Mouse (Mus musculus): ENCODE results near the gene Padi4. TPM values are rescaled to one million over a fixed set of nuclear protein-coding genes. Genes with fewer than 3 reads are reported as not detected.

Gene Padi4
- polyA plus RNA-seq, 1 experiment from 2014 or later, result 12.4 TPM

DNA sequence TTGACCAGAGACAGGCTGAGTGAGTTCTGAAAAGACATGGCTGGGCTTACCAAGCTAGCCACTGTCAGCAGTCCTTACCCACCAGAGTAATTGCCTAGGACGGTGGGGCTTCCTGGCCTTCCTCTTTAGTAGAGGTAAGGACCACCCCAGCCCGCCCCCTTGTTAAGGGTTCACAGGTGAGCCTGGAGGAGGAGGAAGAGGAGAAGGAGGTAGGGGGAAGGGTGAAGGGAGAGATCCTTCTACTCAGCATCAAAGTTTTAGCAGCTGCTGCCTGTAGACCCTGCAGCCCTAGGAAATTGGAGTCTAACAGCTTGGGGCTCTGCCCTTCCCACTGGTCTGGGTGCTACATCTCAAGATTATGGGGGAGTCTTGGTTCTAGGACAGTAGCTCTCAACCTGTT, 31.5 kb downstream of the Padi4 start, which contains the start of gene Padi6:
Gene Padi6, minus strand, starts transcription at position 101 of the 400 bp plus-strand sequence.
- DNase-seq (ENCODE audit: low spot score), result no peak

DNA sequence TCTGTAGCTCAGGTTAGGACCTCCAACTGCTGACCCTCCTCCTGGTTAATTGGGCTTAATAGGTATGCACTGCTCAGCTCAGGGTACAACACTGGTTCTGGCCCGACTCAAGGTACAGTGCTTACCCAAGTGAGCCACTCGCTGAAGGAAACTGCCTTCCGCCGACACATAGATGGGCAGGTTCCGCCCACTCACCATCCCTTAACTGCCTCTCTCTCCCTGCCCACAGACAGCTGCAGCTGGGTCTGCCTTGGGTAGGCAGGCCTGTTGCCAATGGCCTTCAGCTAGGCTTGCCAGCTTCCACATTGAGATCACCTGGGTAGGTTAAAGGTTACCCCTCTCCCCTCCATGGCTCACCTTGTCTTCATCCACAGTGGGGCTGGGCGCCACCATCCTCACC, 32.6 kb downstream of the Padi4 start:
- DNase-seq (ENCODE audit: low spot score), result peak; percentile 23

GRCm38 (mm10) chr4:140740655-140741054, 33.4 kb downstream of the Padi4 start:
- DNase-seq (ENCODE audit: low spot score), result no peak

DNA sequence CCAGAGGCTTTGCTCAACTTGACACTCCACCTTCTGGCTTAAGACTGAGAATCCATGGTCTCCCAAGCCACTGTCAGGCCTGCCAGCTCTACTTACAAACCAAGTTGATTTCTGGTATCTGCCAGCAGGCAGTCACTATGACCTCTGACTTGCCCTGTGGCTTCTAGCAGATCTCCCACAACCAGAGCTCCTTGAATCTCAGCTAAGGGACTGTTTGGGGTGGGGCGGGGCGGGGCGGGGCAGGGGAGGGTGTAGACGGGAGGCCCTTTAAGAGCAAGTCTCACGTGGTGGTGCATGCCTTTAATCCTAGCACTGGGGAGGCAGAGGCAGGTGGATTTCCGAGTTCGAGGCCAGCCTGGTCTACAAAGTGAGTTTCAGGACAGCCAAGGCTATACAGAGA, 41.2 kb downstream of the Padi4 start:
- no peak for DNase-seq (ENCODE audit: low spot score)

DNA sequence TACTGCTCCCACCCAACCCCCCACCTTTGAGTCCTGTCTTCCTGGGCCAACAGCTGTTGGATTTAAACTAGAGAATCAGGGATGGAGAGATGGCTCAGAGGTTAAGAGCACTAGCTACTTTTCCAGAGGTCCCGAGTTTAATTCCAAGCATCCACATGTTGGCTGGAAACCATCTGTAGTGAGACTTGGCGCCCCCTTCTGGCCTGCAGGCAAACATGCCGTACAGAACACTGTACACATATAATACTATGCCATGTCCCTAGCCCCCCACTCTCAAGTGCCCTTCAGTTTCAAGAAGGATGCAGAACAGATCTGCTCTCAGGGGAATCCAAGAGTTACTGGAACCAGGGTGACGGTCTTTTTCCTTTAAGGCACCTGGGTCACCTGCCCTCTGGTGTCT, 42.4 kb downstream of the Padi4 start:
- no peak for DNase-seq (ENCODE audit: low spot score)

- no peak for DNase-seq (ENCODE audit: low spot score)
Observed at GRCm38 (mm10) chr4:140726907-140727306, 47.1 kb downstream of the Padi4 start.

GRCm38 (mm10) chr4:140724739-140725138, 49.3 kb downstream of the Padi4 start:
- DNase-seq (ENCODE audit: low spot score), result no peak

GRCm38 (mm10) chr4:140723801-140724200, 50.2 kb downstream of the Padi4 start:
- DNase-seq (ENCODE audit: low spot score), result peak; percentile 67

DNA sequence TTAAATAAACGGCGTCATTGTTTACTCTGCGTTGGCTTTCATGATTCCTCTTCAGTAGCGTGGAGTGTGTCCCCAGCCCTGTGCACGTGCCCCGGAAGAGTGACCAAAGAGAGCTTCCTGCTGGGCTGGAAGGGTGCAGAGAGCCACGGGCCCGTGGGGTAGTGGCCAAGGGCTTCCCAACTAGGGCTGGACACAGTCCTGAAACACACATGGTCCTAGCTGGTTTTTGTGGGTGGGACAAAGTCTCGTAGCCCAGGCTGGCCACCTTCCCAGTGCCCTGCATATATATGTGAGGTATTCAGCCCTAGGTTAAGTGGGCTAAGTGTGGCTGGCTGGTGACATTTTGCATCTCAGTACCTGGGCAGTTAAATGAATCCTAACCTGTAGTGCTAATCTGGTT, 50.8 kb downstream of the Padi4 start:
- no peak for DNase-seq (ENCODE audit: low spot score)

DNA sequence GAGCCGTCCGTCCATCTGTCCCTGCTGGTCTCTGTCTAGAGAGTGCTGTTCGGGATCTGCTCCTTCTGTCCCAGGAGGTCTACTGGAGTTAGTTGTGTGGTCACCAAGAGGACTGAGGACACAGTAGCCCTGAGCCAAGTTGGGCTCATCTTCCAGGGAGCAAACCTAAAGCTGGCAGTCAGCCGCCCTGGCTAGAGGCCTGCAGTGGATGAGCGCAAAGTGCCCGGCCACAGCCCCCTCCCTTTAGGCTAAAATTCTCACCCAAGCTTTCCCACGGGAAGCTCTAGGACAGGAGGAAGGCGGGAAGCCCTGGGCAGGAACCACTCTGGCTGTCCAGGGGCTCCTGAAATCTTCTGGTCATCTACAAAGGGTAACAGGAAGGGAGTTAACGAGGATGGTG, 51.3 kb downstream of the Padi4 start:
- no peak for DNase-seq (ENCODE audit: low spot score)

GRCm38 (mm10) chr4:140721968-140722490, 52.0 kb downstream of the Padi4 start:
- no peak for DNase-seq (ENCODE audit: low spot score)

DNA sequence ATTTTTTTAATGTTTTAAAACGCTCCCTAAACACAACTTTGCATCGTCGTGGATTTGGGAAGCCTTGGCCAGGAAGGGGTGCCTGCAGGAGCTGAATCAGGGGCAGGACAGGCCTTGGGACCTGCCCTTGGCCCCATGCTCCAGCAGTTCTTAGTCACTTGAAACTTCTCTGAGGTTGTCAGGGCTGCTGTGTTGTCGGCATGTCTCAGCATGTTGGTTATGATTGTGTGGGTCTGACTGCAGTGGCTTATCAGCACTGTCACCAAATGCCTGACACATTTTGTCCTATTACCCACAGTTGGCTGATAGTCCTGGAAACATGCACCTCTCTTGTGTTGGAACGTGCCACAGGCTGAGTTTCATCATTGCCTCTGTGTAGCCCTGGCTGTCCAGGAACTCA, 53.9 kb downstream of the Padi4 start:
- DNase-seq (ENCODE audit: low spot score), result no peak

DNA sequence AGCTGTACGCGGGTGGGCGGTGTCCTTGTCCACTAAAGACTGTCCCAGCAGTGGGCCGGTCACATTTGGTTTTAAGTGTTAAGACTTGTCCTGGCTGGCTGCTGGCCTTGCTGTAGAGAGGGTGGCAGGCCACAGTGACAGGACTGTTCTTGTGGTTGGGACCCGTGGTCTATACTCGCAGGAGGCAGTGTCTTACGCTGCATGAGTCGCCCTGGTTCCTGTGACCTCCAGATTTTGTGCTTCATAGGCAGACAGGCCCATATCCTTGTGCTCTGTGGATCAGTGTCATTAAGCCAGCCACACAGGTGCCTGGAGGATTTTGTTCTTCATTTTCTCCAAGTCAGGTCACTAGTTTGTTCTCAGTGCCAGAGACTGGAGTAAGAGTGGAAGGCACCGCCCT, 55.6 kb downstream of the Padi4 start:
- no peak for DNase-seq (ENCODE audit: low spot score)

GRCm38 (mm10) chr4:140716994-140717393, 57.0 kb downstream of the Padi4 start:
- peak; percentile 47 for DNase-seq (ENCODE audit: low spot score)

- no peak for DNase-seq (ENCODE audit: low spot score)
Observed at GRCm38 (mm10) chr4:140714586-140714985, 59.5 kb downstream of the Padi4 start.

DNA sequence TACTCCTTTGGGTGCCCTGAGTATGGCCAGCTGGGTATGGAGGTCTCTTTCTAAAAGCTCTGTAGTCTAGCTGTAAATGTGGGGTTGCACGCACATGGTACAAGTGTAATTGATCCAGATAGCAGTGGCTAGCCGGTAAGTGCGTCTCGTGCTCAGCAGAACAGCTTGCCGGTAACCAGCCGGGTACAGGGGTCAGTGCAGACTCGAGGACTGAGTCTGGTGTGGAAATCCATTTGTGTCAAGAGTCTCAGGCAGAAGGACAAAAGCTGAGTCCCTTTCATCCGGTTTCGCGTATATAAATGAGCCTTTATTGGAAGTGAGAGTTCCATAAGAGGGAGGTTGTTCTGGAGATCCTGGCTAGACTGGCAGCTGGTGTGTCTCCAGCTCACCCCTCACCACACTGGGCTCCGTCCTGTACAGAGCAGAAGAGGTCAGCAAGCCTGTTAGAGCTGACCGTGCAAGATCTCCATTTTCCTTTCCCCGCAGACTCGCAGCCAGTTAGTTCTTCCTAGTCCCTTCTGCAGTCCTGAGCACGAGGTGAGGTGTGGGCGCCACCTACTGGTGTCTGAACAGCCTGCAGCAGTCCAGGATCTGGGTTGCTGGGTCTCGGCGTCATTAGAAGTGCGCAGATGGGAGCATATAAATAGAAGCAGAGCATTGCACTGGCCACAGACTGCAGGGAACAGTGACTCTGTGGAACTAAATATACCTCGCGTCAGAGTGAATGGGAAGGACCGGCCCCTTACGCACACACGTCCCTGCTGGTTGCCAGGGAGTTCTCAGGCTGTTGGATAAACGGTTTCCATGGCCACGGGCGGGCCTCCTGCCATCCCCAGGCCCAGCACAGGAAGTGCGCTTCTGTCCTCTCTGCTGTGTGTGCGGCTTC, 60.3 kb downstream of the Padi4 start:
- peak; percentile 83 for DNase-seq (ENCODE audit: low spot score)

DNA sequence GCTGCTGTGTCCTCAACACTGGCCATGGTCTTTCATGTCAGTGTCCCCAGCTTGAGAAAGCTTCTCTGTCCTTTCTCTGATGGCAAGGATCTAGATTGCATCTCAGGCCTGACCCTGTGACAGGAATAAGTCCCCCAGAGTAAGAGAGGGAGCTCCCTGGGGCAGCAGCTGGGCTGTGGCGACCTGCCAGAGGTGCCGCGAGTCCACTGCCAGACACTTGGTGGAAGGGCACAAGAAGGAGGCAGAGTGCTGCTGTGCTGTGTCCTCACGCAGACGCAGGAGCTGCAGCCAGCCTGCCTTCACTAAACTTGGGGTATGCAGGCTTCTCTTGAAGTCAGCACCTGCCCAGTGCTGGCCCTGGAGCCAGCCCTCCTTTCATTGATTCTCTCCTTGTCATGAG, 62.7 kb downstream of the Padi4 start:
- DNase-seq (ENCODE audit: low spot score), result no peak

DNA sequence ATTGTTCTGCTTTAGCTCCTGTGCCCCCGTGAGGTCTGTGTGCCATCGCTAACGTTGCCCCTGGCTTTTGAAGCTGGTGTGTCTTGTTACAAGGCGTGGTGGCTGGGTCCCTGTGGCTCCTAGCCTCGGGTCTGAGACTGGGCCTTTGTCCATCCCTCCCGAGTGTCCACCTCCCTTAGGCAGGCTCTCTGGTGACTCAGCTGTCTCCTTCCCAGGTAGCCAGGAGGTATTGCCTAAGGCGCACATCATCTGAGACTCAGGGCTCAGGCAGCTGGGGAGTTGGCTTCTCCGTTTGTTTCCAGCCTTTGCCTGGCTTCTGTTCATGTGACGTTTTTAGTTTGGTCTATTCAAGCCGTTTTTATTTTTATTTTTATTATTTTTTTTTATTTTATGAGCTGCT, 63.3 kb downstream of the Padi4 start:
- no peak for DNase-seq (ENCODE audit: low spot score)

- DNase-seq (ENCODE audit: low spot score), result no peak
Observed at GRCm38 (mm10) chr4:140709617-140710016, 64.4 kb downstream of the Padi4 start.

DNA sequence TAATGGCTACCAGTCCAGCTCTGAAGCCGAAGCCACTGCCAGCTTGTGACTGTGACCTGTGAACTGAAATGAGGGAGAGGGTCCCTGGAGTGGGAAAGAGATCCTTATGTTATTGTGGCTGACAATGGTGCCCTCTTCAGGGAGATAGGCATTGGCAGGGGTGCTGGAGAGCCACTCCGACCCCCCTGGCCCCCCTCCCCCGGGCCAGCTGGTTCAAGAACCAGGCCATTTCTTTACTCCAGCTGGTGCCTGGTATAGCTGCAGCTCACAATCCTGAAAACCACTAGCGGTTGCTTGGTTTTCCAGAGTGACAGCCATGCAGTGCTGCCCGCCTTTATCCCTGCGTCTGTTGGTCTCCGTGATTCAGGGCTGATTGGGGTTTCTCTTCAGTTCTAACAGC, 64.9 kb downstream of the Padi4 start:
- DNase-seq (ENCODE audit: low spot score), result no peak

- no peak for DNase-seq (ENCODE audit: low spot score)
Observed at GRCm38 (mm10) chr4:140708297-140708927, 65.6 kb downstream of the Padi4 start.

DNA sequence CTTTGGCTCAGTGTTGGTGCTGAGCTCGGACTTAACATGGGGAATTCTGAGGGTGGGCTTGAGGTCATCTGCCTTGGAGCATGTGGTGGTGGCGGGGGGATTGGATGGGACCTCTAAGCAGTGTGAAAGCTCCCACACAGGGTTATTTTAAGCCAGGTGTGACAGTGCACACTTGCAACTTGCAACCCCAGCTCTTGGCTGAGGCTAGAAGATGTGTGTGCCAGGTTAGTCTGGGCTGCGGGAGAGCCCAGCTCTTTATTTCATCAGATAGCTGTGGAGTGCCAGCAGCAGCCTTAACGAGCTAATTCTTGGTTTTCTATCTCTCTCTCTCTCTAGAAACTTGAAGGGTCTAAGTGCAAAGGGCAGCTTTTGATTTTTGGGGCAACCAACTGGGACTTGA, 66.4 kb downstream of the Padi4 start:
- DNase-seq (ENCODE audit: low spot score), result no peak

GRCm38 (mm10) chr4:140704166-140704565, 69.9 kb downstream of the Padi4 start:
- no peak for DNase-seq (ENCODE audit: low spot score)
